Mouse (Mus musculus): Measurements from ENCODE around the gene Psen1. TPM values are rescaled to one million over a fixed set of nuclear protein-coding genes. Genes with fewer than 3 reads are reported as not detected.
A peak's percentile ranks its signal among the peaks of the same experiment; 100 is the strongest.

The Psen1 gene
- polyA plus RNA-seq, 1 experiment, result 39.0 TPM

DNA sequence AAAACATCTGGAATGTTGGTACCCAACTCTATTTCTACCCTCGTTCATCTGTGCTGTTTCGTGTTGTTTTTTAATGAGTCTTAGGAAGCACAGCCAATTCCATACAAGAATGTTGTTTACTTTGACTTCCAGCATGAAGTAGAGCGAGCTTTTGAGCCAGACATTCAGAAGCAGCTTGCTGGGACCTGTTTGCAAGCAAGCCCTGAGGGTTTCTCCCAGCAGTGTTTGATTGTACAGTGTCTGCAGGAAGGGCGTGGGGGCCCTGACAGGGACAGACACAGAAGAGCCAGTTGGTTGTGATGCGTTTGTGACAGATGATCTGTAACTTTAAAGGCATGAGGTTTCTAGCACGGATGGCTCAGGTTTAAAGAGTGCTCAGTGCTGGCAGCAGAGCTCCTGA is 33.3 kb downstream of the Psen1 start:
- DNase-seq, result peak; percentile 32
- peaks cover 6% of the 10 kb centered on the region for H3K36me3 ChIP-seq (ENCODE audit: control insufficient read depth, insufficient read depth, low read length)
- H3K4me1 ChIP-seq (ENCODE audit: control insufficient read depth, insufficient read depth, low read length), result peaks cover 7% of the 10 kb centered on the region; the same call in 1 of the 2 replicates
- H3K4me3 ChIP-seq (ENCODE audit: insufficient read depth, low read depth, low read length), result no peak overlapping the region
- TF ChIP-seq CTCF (conservative IDR thresholded peaks at IDR 0.05; ENCODE audit: insufficient read depth, insufficient read length, low read depth, low read length), result no peak
- no peak for TF ChIP-seq POLR2A (IDR thresholded peaks at IDR 0.05; ENCODE audit: low read depth, low read length)
- H3K27me3 ChIP-seq (replicated peaks; ENCODE audit: control insufficient read depth, insufficient read depth, low read length), result no peaks in the 10 kb centered on the region
- 36% methylated on average over 6 of the region's 6 CpGs for WGBS
- peak overlapping the region; percentile 89; the same call in 1 of the 2 replicates for H3K27ac ChIP-seq (ENCODE audit: insufficient read depth, low read depth, low read length)

DNA sequence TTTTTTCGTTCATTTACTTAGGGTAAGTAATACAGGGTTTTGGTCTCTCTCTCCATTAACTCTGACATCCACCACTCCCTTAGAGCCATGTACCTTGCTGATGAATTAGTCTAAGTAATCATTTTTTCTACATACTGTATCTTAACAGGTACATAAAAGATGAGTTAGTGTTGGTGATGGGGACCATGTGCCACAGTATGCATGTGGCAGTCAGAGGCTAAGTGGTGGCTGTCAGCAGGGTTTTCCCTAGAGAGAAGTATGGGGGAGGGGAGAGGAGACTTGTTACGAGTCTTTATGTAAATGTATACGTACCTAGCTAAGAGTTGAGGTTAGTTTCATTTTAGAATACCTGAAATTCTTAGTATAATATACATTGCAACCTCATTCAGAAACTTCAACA is 35.1 kb downstream of the Psen1 start:
- TF ChIP-seq POLR2A (IDR thresholded peaks at IDR 0.05; ENCODE audit: low read depth, low read length) (no peak), CTCF (conservative IDR thresholded peaks at IDR 0.05; ENCODE audit: insufficient read depth, insufficient read length, low read depth, low read length) (no peak)
- Histone ChIP-seq H3K4me1 (ENCODE audit: control insufficient read depth, insufficient read depth, low read length) (peaks cover 7% of the 10 kb centered on the region; the same call in 1 of the 2 replicates), H3K27me3 (replicated peaks; ENCODE audit: control insufficient read depth, insufficient read depth, low read length) (no peaks in the 10 kb centered on the region), H3K4me3 (ENCODE audit: insufficient read depth, low read depth, low read length) (no peak overlapping the region), H3K36me3 (ENCODE audit: control insufficient read depth, insufficient read depth, low read length) (peaks cover 4% of the 10 kb centered on the region), H3K27ac (ENCODE audit: insufficient read depth, low read depth, low read length) (no peak overlapping the region)
- no peak for DNase-seq
- WGBS, result 88% methylated on average over 3 of the region's 3 CpGs

DNA sequence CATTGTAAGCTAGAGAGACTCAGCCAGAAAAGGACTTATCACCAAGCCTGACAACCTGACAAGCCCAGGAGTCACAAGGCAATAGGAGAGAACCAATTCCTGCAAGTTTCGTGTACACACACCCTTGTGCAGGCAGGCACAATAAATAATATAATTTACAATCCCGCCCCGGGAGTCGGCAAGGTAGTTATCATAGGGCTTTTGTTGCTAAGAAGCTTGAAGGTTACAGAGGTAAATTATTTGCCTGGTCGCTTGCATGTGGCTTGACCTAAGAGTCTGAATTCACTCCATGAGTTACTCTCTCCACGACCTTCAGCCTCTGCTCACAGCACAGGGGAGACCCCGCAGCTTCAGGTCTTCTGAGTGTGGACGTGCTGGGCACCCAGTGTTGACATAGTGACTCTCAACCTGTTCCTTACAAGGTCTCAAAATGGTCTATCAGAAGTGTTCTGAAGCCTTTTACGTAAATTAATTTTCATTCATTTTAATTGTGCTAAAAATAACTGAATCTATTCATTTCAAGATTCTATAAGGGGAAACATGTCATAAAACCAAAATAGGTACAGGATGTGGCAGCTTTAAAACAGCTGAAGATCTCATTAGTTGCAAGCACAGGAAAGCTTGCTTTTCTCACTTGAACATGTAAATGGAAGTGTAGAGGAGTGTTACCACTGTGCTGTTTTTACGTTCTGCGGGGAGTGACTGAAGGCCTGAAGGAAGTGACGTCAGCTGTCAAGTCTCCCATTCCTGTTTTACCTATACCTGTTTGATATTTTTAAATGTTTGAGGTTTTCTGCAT is 38.8 kb downstream of the Psen1 start:
- H3K27ac ChIP-seq (ENCODE audit: insufficient read depth, low read depth, low read length), result no peak overlapping the region; the same call in 1 of the 2 replicates
- H3K4me3 ChIP-seq (ENCODE audit: insufficient read depth, low read depth, low read length), result no peak overlapping the region
- no peaks in the 10 kb centered on the region for H3K4me1 ChIP-seq (ENCODE audit: control insufficient read depth, insufficient read depth, low read length)
- TF ChIP-seq CTCF (conservative IDR thresholded peaks at IDR 0.05; ENCODE audit: insufficient read depth, insufficient read length, low read depth, low read length), result no peak
- no peak for TF ChIP-seq POLR2A (IDR thresholded peaks at IDR 0.05; ENCODE audit: low read depth, low read length)
- H3K27me3 ChIP-seq (replicated peaks; ENCODE audit: control insufficient read depth, insufficient read depth, low read length), result no peaks in the 10 kb centered on the region
- peak; percentile 67 for DNase-seq
- peaks cover 11% of the 10 kb centered on the region for H3K36me3 ChIP-seq (ENCODE audit: control insufficient read depth, insufficient read depth, low read length)
- WGBS, result 54% methylated on average over 12 of the region's 12 CpGs

DNA sequence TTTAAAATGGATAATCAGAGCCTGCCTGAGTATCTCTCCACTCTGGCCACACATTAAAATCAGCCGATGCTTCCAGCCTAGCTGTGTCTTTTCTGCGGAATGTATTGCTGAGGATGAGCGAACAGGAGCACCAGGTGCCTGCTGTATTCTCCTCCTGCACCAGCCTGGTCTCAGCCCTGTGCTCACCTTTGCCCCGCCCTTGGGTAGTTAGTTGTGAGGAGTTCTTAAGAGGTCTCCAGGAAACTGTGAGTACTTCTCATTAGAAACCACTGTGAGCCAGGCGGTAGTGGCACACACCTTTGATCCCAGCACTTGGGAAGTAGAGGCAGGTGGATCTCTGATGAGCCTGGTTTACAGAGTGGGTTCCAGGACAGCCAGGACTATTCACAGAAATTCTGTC is 44.3 kb downstream of the Psen1 start:
- no peaks in the 10 kb centered on the region for H3K4me1 ChIP-seq (ENCODE audit: control insufficient read depth, insufficient read depth, low read length)

DNA sequence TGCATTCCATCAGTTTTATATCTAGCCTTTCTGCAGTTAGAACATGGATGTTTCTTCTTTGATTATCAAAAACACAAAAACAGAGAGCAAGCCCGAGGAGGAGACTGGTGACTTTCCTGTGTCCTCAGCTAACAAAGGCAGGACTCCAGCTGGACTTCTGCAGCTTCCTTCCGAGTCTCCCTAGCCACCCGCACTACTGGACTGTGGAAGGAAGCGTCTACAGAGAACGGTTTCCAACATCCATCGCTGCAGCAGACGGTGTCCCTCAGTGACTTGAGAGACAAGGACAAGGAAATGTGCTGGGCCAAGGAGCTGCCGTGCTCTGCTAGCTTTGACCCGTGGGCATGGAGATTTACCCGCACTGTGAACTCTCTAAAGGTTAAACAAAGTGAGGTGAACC is 46.1 kb downstream of the Psen1 start:
- H3K27me3 ChIP-seq (replicated peaks; ENCODE audit: control insufficient read depth, insufficient read depth, low read length), result no peaks in the 10 kb centered on the region
- DNase-seq, result peak; percentile 33
- H3K4me3 ChIP-seq (ENCODE audit: insufficient read depth, low read depth, low read length), result no peak overlapping the region
- no peak for TF ChIP-seq CTCF (conservative IDR thresholded peaks at IDR 0.05; ENCODE audit: insufficient read depth, insufficient read length, low read depth, low read length)
- H3K36me3 ChIP-seq (ENCODE audit: control insufficient read depth, insufficient read depth, low read length), result peaks cover 5% of the 10 kb centered on the region; the same call in 1 of the 2 replicates
- no peaks in the 10 kb centered on the region for H3K4me1 ChIP-seq (ENCODE audit: control insufficient read depth, insufficient read depth, low read length)
- H3K27ac ChIP-seq (ENCODE audit: insufficient read depth, low read depth, low read length), result no peak overlapping the region
- 53% methylated on average over 10 of the region's 10 CpGs for WGBS

More for the DNA sequence above, 44.3 kb downstream of the Psen1 start:
- H3K27ac ChIP-seq (ENCODE audit: insufficient read depth, low read depth, low read length), result no peak overlapping the region
- DNase-seq, result peak; percentile 65
- no peak for TF ChIP-seq POLR2A (IDR thresholded peaks at IDR 0.05; ENCODE audit: low read depth, low read length)
- TF ChIP-seq CTCF (conservative IDR thresholded peaks at IDR 0.05; ENCODE audit: insufficient read depth, insufficient read length, low read depth, low read length), result no peak
- peaks cover 12% of the 10 kb centered on the region for H3K36me3 ChIP-seq (ENCODE audit: control insufficient read depth, insufficient read depth, low read length)
- no peaks in the 10 kb centered on the region for H3K27me3 ChIP-seq (replicated peaks; ENCODE audit: control insufficient read depth, insufficient read depth, low read length)
- H3K4me3 ChIP-seq (ENCODE audit: insufficient read depth, low read depth, low read length), result no peak overlapping the region
- WGBS, result 82% methylated on average over 5 of the region's 5 CpGs

DNA sequence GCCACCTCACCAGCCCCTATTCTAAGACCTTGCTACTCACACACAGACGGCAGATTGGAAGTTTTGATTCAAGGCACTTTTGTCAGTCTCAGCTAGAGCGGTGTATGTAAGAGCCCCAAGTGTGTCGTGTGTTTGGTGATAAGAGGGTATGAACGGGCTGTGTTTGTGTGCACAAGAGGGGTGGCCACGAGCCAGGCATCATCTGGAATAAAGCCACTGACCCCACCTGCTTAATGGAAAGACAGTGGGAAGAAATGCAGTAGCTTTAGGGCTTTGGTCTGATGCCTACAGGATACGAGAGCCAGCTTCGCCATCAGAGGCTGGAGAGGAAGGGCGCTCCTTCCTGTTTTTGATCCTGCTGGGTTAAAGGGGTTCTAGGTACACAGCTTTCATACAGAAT is 48.3 kb downstream of the Psen1 start:
- WGBS, result 79% methylated on average over 8 of the region's 8 CpGs
- Histone ChIP-seq H3K27me3 (replicated peaks; ENCODE audit: control insufficient read depth, insufficient read depth, low read length) (no peaks in the 10 kb centered on the region), H3K27ac (ENCODE audit: insufficient read depth, low read depth, low read length) (no peak overlapping the region), H3K4me3 (ENCODE audit: insufficient read depth, low read depth, low read length) (no peak overlapping the region), H3K36me3 (ENCODE audit: control insufficient read depth, insufficient read depth, low read length) (peaks cover 5% of the 10 kb centered on the region; the same call in 1 of the 2 replicates), H3K4me1 (ENCODE audit: control insufficient read depth, insufficient read depth, low read length) (no peaks in the 10 kb centered on the region)
- no peak for TF ChIP-seq CTCF (conservative IDR thresholded peaks at IDR 0.05; ENCODE audit: insufficient read depth, insufficient read length, low read depth, low read length)
- no peak for TF ChIP-seq POLR2A (IDR thresholded peaks at IDR 0.05; ENCODE audit: low read depth, low read length)
- DNase-seq, result no peak

DNA sequence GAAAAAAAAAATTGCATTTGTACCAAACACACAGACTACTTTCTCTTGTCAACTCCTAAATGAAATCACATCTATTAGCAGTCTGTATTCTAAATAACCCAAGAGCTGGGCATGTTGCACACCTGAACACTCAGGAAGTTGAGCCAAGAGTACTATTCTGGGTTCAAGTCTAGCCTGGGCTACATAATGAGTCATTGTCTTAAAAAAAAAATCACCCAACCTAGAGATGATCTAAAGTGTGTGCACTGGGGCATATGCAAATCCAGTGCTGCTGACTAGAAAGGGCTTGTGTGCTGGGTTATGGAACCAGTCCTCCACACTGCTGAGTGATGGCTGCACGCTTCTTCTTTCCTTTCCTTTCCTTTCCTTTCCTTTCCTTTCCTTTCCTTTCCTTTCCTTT is 50.7 kb downstream of the Psen1 start:
- WGBS, result 91% methylated on average over 1 of the region's 1 CpGs
- no peak for DNase-seq
- H3K4me1 ChIP-seq (ENCODE audit: control insufficient read depth, insufficient read depth, low read length), result no peaks in the 10 kb centered on the region
- no peak overlapping the region for H3K4me3 ChIP-seq (ENCODE audit: insufficient read depth, low read depth, low read length)
- H3K36me3 ChIP-seq (ENCODE audit: control insufficient read depth, insufficient read depth, low read length), result peaks cover 2% of the 10 kb centered on the region; the same call in 1 of the 2 replicates
- no peak overlapping the region for H3K27ac ChIP-seq (ENCODE audit: insufficient read depth, low read depth, low read length)
- H3K27me3 ChIP-seq (replicated peaks; ENCODE audit: control insufficient read depth, insufficient read depth, low read length), result no peaks in the 10 kb centered on the region
- TF ChIP-seq CTCF (conservative IDR thresholded peaks at IDR 0.05; ENCODE audit: insufficient read depth, insufficient read length, low read depth, low read length) (no peak), POLR2A (IDR thresholded peaks at IDR 0.05; ENCODE audit: low read depth, low read length) (no peak)

Measured in kidney, adult 2 months (tissue).